Mouse (Mus musculus): ENCODE results near the gene Gripap1. TPM values are rescaled to one million over a fixed set of nuclear protein-coding genes. Genes with fewer than 3 reads are reported as not detected.
A peak's percentile ranks its signal among the peaks of the same experiment; 100 is the strongest.

Gripap1 gene
- polyA plus RNA-seq, 1 experiment from 2014 or later = 44.7 TPM

DNA sequence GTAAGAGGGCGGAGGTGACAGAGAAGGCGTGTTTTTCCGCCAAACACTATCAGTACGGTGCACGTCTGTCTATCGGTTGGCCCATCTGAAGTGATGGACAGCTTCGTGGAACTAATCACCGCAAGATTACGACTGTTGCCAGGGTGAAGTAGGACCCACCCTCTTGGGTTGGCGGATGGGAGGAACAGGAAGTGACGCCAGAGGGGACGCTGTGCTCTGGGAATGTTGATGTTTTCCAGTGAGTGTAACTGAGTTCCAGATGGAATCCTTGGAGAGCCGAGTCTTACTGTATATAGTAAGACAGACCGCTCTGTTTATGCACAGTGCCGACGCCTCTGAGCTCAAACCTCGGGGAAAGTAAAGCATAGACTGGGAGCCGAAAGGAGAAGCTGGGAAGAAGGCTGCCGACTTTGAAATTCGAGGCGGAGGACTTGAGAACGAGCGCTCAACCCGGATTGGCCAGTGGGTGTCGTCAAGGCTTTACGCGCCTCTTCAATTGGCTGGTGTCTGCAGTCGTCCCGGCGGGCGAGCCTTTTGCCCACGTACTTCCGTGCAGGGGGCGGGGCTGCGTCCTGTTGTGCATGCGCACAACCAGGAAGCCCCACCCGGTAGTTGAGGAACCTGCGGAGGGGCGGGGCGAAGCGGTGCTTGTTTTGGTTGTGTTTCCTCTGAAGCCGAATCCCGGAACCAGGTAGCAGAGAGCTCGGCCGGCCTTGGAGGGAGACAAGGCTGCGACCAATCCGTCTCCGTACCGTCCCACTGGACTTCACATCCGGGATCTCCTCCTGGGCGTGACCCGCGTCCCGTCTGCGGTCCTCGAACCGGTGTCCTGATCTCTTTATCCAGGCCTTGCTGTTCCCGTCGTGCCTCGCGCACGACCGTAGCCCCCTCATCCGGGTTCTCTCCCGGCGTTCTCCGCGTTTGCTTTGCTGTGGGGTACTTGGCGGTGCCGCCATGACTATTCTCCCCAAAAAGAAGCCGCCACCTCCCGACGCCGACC, 51.9 kb downstream of the Gripap1 start, which contains the start of gene Otud5:
Otud5 (plus strand) TSS at position 202 of the 1,000 bp plus-strand sequence.
- ATAC-seq (ENCODE audit: insufficient number of reproducible peaks, insufficient read depth, low FRiP score, low TSS enrichment, low read depth) = peak; percentile 98
- WGBS = 16% methylated on average over 74 of the region's 74 CpGs
- H3K27ac ChIP-seq = peak within 1 kb of the TSS; percentile 88
- peak within 1 kb of the TSS; percentile 78 for H3K9ac ChIP-seq (replicated peaks)
- no peaks in the 10 kb centered on the region for H3K9me3 ChIP-seq
- peak within 1 kb of the TSS; percentile 67 for H3K4me2 ChIP-seq
- H3K4me1 ChIP-seq (replicated peaks) = peaks cover 10% of the 10 kb centered on the region
- H3K4me3 ChIP-seq (replicated peaks) = peak within 1 kb of the TSS; percentile 82
- H3K27me3 ChIP-seq = no peaks in the 10 kb centered on the region
- 0 out of 2 replicates have a peak, but pooled peaks cover 3% of the 10 kb centered on the region for H3K36me3 ChIP-seq

DNA sequence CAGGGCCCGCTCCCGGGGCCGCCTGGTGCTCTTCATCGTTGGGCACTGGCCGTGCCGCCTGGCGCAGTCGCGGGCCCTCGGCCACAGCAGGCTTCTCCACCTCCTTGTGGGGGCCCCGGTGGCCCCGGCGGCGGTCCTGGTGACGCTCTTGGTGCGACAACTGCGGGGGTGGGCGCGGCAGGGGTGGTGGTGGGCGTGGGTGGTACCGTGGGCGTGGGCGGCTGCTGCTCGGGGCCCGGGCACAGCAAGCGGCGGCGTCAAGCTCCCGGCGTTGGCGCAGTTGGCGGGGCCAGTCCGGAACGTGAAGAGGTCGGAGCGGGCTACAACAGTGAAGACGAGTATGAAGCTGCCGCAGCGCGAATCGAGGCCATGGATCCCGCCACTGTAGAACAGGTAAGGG, 52.8 kb downstream of the Gripap1 start:
- Histone ChIP-seq H3K27ac (peak overlapping the region; percentile 88), H3K9me3 (no peaks in the 10 kb centered on the region), H3K9ac (replicated peaks) (peak overlapping the region; percentile 78), H3K4me2 (peak overlapping the region; percentile 67), H3K4me1 (replicated peaks) (peaks cover 10% of the 10 kb centered on the region), H3K4me3 (replicated peaks) (peak overlapping the region; percentile 82), H3K36me3 (0 out of 2 replicates have a peak, but pooled peaks cover 3% of the 10 kb centered on the region), H3K27me3 (no peaks in the 10 kb centered on the region)
- ATAC-seq (ENCODE audit: insufficient number of reproducible peaks, insufficient read depth, low FRiP score, low TSS enrichment, low read depth) = no peak
- WGBS = 10% methylated on average over 36 of the region's 42 CpGs

DNA sequence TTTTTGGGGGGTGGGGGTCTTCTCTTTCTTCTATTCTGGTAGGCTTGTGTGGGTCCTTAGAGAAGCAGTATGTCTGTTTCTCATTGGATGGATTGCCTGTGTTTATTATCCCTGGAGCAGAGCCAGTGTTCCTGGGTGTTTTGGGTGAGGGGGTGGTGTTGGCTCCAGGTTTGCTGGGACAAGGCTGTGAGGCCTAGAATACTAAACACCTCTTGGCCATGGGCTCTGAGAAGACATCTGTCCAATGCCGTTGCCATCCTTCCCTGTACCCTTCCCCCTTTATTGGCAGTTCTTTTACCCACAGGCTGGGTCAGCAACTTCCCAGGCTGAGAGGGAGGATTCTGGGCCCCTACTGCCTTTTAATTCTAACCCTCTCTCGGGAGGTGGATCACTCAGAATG, 58.3 kb downstream of the Gripap1 start:
- WGBS = 70% methylated on average over 2 of the region's 2 CpGs
- H3K4me3 ChIP-seq (replicated peaks) = no peak overlapping the region
- H3K36me3 ChIP-seq = peaks cover 9% of the 10 kb centered on the region; the same call in 1 of the 2 replicates
- H3K9ac ChIP-seq (replicated peaks) = no peak overlapping the region
- no peak overlapping the region for H3K27ac ChIP-seq
- H3K4me2 ChIP-seq = no peak overlapping the region
- peaks cover 10% of the 10 kb centered on the region for H3K4me1 ChIP-seq (replicated peaks)
- no peak for ATAC-seq (ENCODE audit: insufficient number of reproducible peaks, insufficient read depth, low FRiP score, low TSS enrichment, low read depth)
- H3K9me3 ChIP-seq = no peaks in the 10 kb centered on the region
- no peaks in the 10 kb centered on the region for H3K27me3 ChIP-seq

DNA sequence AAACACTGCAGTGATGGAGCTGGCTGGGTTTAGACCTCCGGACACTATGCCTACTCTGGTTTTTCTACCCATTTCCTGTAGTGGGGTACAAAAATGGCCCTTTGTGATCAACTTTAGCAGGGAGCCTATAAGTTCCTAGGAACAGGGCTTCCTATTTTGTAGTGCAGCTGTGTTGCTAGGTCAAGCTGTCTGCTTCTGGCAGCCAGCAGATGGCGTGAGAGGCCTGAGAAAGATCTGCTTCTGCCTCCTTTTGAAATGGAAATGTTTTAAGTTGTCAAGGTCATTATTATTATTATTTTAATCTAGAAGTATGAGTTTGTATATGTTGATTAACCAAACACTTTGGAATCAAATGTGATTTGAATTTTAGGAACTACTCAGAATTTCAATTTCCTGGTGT, 65.0 kb downstream of the Gripap1 start:
- 57% methylated on average over 2 of the region's 2 CpGs for WGBS
- H3K27ac ChIP-seq = no peak overlapping the region
- no peak overlapping the region for H3K9ac ChIP-seq (replicated peaks)
- no peak overlapping the region for H3K4me2 ChIP-seq
- H3K9me3 ChIP-seq = no peaks in the 10 kb centered on the region
- no peak overlapping the region for H3K4me3 ChIP-seq (replicated peaks)
- peaks cover 18% of the 10 kb centered on the region; the same call in 1 of the 2 replicates for H3K36me3 ChIP-seq
- no peaks in the 10 kb centered on the region for H3K4me1 ChIP-seq (replicated peaks)
- no peak for ATAC-seq (ENCODE audit: insufficient number of reproducible peaks, insufficient read depth, low FRiP score, low TSS enrichment, low read depth)
- no peaks in the 10 kb centered on the region for H3K27me3 ChIP-seq

DNA sequence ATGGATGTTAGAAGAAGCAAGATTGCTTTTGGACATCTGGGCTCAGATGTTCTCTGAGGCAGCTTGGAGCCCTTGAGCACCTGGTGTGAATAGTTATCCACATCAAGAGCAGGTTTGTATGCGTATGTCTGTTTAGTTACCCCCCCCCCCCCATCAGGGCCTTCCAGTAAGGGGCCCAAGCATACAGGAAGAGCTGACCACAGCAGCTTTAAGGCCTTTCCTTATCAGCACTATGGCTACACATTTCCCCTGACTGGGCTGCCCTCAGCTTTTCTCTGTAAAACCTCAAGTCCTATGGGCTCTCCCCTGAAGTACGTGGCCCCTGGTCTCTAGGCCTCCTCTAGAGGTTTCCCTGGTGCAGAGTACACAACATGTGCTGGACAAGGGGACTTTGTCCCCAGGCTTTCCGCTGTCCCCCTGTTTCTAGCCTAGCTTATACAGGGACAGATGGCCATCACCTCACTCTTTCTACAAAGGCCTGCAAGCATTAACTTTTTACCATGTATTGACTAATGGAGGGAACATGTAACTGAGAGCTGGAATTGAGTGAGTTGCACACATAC, 69.7 kb downstream of the Gripap1 start:
- no peaks in the 10 kb centered on the region for H3K9me3 ChIP-seq
- H3K4me2 ChIP-seq = no peak overlapping the region
- peaks cover 17% of the 10 kb centered on the region; the same call in 1 of the 2 replicates for H3K36me3 ChIP-seq
- no peak overlapping the region for H3K27ac ChIP-seq
- H3K27me3 ChIP-seq = no peaks in the 10 kb centered on the region
- ATAC-seq (ENCODE audit: insufficient number of reproducible peaks, insufficient read depth, low FRiP score, low TSS enrichment, low read depth) = no peak
- H3K4me3 ChIP-seq (replicated peaks) = no peak overlapping the region
- WGBS = 78% methylated on average over 2 of the region's 3 CpGs
- H3K9ac ChIP-seq (replicated peaks) = no peak overlapping the region
- H3K4me1 ChIP-seq (replicated peaks) = no peaks in the 10 kb centered on the region

DNA sequence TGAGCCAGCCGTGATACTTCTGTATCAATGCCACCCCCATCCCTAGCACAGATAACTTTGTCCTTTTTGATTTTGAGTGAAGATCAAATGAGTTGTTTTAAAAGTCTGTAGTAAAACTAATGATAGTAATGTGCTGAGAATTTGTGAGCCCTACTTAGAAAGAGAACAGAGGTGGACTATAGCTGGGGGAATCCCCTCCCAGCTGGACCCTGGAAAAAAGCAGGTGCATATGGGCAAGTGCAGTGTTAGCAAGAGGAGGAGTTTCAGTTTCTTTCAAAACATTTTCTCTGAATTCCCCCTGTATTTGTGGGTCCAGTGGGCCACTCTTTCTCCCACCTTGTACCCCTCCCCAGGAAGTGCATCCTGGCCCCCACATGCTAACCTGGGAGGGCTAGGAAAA, 73.6 kb downstream of the Gripap1 start:
- WGBS = 94% methylated on average over 1 of the region's 1 CpGs
- Histone ChIP-seq H3K9me3 (no peaks in the 10 kb centered on the region), H3K4me2 (no peak overlapping the region)

DNA sequence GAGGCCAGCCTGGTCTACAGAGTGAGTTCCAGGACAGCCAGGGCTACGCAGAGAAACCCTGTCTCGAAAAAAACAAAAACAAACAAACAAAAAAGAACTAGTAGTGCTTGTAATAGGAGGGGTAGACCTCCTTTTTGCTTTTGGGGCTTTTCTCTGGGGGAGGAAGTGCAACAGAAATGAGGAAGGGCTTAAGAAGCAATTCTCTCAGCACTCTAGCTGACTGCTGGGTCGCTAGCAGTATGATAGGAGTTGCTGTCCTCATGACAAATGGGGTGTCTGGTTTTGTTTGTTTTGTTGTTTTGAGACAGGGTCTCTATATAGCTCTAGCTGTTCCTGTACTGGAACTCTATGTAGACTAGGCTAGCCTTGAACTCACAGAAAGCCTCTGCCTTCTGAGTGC, 75.0 kb downstream of the Gripap1 start:
- H3K27ac ChIP-seq = no peak overlapping the region
- WGBS = 90% methylated on average over 3 of the region's 3 CpGs
- no peak for ATAC-seq (ENCODE audit: insufficient number of reproducible peaks, insufficient read depth, low FRiP score, low TSS enrichment, low read depth)
- H3K4me1 ChIP-seq (replicated peaks) = no peaks in the 10 kb centered on the region
- H3K27me3 ChIP-seq = no peaks in the 10 kb centered on the region
- H3K4me3 ChIP-seq (replicated peaks) = no peak overlapping the region
- no peak overlapping the region for H3K4me2 ChIP-seq
- H3K9me3 ChIP-seq = no peaks in the 10 kb centered on the region
- no peak overlapping the region for H3K9ac ChIP-seq (replicated peaks)
- peaks cover 16% of the 10 kb centered on the region for H3K36me3 ChIP-seq

More for the DNA sequence above, 73.6 kb downstream of the Gripap1 start:
- no peaks in the 10 kb centered on the region for H3K4me1 ChIP-seq (replicated peaks)
- H3K9ac ChIP-seq (replicated peaks) = no peak overlapping the region
- no peak for ATAC-seq (ENCODE audit: insufficient number of reproducible peaks, insufficient read depth, low FRiP score, low TSS enrichment, low read depth)
- no peak overlapping the region for H3K27ac ChIP-seq
- no peak overlapping the region for H3K4me3 ChIP-seq (replicated peaks)
- peaks cover 17% of the 10 kb centered on the region for H3K36me3 ChIP-seq
- no peaks in the 10 kb centered on the region for H3K27me3 ChIP-seq

DNA sequence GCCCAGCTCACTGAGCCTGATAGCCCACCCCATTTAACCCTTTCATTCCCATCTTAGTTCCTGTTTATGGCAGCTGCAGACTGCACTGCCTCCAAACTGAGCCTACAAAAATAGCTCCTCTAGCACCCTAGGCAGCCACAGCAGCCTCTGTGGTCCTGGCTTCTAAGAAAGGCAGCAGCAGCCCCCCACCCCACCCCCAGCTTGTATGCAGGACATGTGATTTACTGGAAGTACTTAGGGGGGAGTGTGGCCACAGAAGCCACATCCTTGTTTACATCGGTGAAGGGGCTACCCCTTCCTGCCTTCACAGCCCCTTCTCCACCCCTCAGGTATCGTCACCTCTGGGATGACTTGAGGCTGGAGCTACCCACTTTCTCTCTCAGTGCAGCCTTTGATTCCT, 75.8 kb downstream of the Gripap1 start:
- Histone ChIP-seq H3K27me3 (no peaks in the 10 kb centered on the region), H3K9ac (replicated peaks) (no peak overlapping the region), H3K4me1 (replicated peaks) (no peaks in the 10 kb centered on the region), H3K4me3 (replicated peaks) (no peak overlapping the region), H3K4me2 (no peak overlapping the region), H3K9me3 (no peaks in the 10 kb centered on the region), H3K36me3 (peaks cover 15% of the 10 kb centered on the region), H3K27ac (no peak overlapping the region)
- WGBS = 65% methylated on average over 2 of the region's 2 CpGs
- ATAC-seq (ENCODE audit: insufficient number of reproducible peaks, insufficient read depth, low FRiP score, low TSS enrichment, low read depth) = no peak

DNA sequence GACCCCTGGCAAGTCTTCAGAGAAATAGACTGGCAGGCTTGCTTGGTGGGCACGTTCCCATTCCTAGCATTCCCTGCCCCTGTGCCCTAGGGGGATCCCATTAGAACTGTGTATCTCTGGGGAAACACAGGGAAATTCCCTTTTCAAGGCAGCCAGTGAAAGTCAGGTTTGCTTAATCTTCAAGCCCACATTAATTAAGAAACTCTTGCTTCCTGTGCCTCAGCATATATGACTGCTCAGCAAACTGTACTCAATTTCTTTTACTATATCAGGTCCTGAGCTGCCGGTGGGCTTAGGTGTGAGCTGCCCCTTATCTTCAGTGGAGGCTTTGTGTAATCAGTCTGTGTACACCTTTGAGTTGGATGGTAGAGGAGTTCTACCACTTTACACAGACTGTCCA, 76.2 kb downstream of the Gripap1 start:
- Histone ChIP-seq H3K4me3 (replicated peaks) (no peak overlapping the region), H3K36me3 (peaks cover 15% of the 10 kb centered on the region), H3K9ac (replicated peaks) (no peak overlapping the region), H3K4me1 (replicated peaks) (no peaks in the 10 kb centered on the region), H3K27me3 (no peaks in the 10 kb centered on the region), H3K9me3 (no peaks in the 10 kb centered on the region), H3K4me2 (no peak overlapping the region), H3K27ac (no peak overlapping the region)
- WGBS = 76% methylated on average over 2 of the region's 2 CpGs
- ATAC-seq (ENCODE audit: insufficient number of reproducible peaks, insufficient read depth, low FRiP score, low TSS enrichment, low read depth) = no peak

DNA sequence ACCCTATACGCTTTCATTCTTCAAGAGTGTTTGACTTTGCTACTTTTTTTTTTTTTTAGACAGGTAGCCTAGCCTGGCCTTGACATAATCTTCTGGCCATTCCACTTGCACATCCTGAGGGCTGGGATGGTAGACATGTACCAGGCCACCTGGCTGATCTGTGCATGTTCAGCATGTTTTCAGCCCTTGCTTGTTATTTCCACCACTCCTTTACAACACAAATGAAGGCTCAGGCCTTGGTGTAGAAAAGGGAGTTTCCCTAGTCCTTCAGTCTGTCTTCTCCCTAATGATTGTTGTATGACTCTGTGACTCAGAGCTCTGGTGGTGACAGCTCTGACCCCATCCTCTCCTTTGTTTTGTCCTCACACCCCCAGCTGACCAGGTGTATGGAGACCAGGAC, 77.6 kb downstream of the Gripap1 start:
- H3K27ac ChIP-seq = no peak overlapping the region
- no peaks in the 10 kb centered on the region for H3K9me3 ChIP-seq
- no peak for ATAC-seq (ENCODE audit: insufficient number of reproducible peaks, insufficient read depth, low FRiP score, low TSS enrichment, low read depth)
- peaks cover 20% of the 10 kb centered on the region for H3K36me3 ChIP-seq
- H3K4me3 ChIP-seq (replicated peaks) = no peak overlapping the region
- WGBS = 100% methylated on average over 1 of the region's 1 CpGs
- no peak overlapping the region for H3K4me2 ChIP-seq
- H3K9ac ChIP-seq (replicated peaks) = no peak overlapping the region
- H3K27me3 ChIP-seq = no peaks in the 10 kb centered on the region
- H3K4me1 ChIP-seq (replicated peaks) = no peaks in the 10 kb centered on the region

DNA sequence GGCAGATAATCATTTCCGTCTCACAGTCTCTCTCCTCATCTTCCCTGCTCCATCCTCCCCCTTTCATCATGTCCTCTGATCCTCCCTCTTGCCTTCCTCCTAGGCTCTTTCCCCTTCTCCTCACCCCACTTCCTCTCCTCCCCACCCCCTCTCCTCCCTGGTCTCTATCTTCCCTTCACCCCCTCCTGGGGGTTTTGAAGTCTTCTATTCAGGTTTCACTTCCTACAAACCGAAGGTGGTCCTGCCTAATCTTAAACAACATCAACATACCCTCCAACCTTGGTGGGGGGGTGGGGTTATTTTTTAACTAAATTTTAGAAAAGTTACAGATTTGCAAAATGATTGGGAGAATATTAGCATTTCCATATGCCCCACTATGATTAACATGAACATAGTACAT, 78.9 kb downstream of the Gripap1 start:
- H3K27me3 ChIP-seq = no peaks in the 10 kb centered on the region
- no peaks in the 10 kb centered on the region for H3K4me1 ChIP-seq (replicated peaks)
- H3K4me2 ChIP-seq = no peak overlapping the region
- no peak overlapping the region for H3K9ac ChIP-seq (replicated peaks)
- no peak for ATAC-seq (ENCODE audit: insufficient number of reproducible peaks, insufficient read depth, low FRiP score, low TSS enrichment, low read depth)
- no peak overlapping the region for H3K27ac ChIP-seq
- H3K9me3 ChIP-seq = no peaks in the 10 kb centered on the region
- 65% methylated on average over 2 of the region's 2 CpGs for WGBS
- H3K4me3 ChIP-seq (replicated peaks) = no peak overlapping the region
- H3K36me3 ChIP-seq = peaks cover 32% of the 10 kb centered on the region
